Mouse (Mus musculus) testis, adult 2 months (tissue): Measurements from ENCODE around the gene Bbs9.

Experiments
- CTCF ChIP-seq: fragments of 200-500 bp; IDR thresholded peaks from 2 replicates; pipeline ENCODE4 v1.5.1; 2012; ENCODE audit warnings: low read depth, mild to moderate bottlenecking, inconsistent platforms, low read length, moderate library complexity; ENCODE audit not compliant: control insufficient read depth, insufficient read depth, insufficient replicate concordance
- POLR2A ChIP-seq: fragments of 200-500 bp; IDR thresholded peaks from 2 replicates; pipeline ENCODE4 v1.6.1; 2012; ENCODE audit warnings: low read depth, mild to moderate bottlenecking, inconsistent platforms, low read length, moderate library complexity; ENCODE audit not compliant: control insufficient read depth

- TF ChIP-seq CTCF: no peak
- no peak for TF ChIP-seq POLR2A
Measured at GRCm38 (mm10) chr9:22468899-22469259, 6.6 kb upstream of the Bbs9 start.
